Mouse (Mus musculus) adrenal gland, adult (tissue): ENCODE measurements around the gene Med19.
"Not testable (repeated sequence)": the region's sequence is repeated elsewhere in the genome, so short reads cannot be mapped to it uniquely, and the experiment has no call there.

Experiments
- DNase-seq, 2 experiments: peaks; one replicate each; pipeline ENCODE4 v3.0.0; 2022 to 2023; ENCODE audit warnings: low spot score in 1 of 2; ENCODE audit not compliant: inconsistent age in 2 of 2

Med19 gene

GRCm38 (mm10) chr2:84662866-84663265, 15.3 kb upstream of the Med19 start:
- DNase-seq = peak; percentile 55 to 75

DNA sequence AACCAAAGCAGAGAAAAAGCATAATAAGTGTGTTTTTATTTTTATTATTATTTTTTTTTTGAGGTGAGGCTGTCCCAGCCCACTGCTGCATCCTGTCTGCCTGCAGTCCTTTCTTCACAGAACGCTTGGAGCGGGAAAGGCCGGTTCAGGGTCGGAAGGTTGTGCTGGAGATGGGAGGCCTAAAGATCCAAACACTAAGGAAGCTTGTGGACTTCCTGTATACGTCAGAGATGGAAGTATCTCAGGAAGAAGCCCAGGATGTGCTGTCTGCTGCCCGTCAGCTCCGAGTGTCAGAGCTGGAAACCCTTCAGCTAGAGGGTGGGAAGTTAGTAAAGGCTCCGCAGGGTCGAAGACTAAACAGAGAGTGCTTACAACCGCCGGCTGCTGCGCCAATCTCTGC, 12.1 kb upstream of the Med19 start:
- DNase-seq = peak in 1 of 2 experiments; percentile 41

DNA sequence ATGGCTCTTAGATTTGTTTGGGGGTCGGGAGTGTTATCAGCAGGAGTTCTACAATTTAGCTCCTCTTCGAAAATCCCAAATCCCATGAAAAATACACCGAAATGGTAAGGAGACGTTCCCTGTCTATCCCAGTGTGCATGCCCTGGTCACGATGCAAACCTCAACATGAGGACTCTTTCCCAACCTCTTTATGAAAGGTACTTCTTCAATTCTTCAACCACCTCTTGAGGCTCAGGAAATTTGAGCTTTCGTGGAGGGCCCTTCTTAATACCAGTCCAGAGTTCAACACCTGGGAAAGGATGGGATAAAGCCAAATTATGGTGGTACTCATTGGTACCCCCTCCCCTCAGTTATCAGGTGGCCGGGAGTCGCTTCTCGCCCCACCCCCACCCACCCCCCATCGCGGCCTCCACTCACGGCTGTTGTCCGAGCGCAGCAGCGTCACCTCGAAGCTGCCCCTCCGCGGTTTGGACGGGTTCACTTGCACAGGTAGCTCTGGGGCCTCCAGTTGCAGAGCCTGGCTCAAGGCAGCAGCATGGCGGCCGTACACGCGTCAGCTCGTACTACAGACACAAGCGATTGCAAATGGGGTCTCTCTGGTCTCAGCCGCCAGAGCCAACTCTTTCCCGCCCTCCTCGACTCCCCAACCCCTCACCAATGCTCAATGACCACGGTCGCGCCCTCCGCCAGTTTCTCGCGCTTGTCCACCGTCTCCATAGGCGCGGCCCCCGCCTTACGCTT, 8.2 kb upstream of the Med19 start:
- DNase-seq = no peak

- peak; percentile 81 to 94 for DNase-seq
These were observed 7.7 kb upstream of the Med19 start, which contains the start of gene Selenoh for GRCm38 (mm10) chr2:84670569-84670933. Gene Selenoh, minus strand, starts transcription at chr2:84670770.

DNA sequence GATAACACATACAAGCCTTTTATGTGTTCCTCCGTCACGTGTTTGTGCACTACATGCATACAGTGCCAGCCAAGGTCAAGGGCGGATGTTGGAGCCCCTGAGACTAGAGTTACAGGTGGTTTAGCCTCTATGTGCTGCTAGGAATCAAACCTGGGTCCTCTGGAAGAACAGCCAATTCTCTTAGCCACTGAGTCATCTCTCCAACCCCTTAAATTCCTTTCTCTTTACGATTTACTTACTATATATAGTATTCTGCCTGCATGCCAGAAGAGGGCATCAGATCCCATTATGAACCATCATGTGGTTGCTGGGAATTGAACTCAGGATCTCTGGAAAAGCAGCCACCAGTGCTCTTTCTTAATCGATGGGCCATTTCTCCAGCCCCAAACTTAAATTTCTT, 6.7 kb upstream of the Med19 start:
- DNase-seq = not testable (repeated sequence)

DNA sequence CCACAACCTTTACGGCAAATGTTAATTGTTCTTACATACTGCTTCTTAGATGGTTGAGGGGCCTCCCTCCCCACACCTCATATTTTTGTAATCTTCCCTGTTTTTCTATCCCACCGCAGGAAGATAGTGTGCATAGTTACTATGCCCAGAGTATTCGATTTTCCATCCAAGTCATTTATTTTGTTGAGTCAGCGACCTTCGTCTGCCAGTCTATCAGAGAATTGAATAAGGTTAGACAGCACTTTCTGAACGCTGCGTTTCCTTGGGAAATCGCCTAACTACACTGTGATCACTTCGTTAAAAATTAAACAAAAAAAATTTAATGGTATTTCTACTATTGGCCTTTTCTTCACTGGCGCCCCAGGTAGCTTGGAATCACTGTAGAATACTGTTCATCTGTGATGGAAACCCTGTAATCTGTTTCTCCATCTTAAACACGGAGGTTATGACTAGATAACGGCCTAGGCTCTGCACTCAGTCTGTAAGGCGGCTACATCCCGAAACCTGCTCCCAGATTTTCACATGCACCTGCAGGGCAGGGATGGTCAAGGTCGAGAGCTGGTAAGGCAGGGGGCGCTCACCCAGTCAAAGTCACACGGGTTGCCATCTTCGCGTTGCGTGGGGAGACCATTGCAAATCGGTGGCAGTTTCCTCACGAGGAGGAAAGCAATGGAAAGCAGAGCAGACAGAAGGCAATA, 783 bp upstream of the Med19 start:
- DNase-seq = no peak

- DNase-seq = peak in 1 of 2 experiments; percentile 54
These were observed 814 bp downstream of the Med19 start, which contains the start of gene Tmx2 for GRCm38 (mm10) chr2:84679016-84679415. Gene Tmx2, minus strand, starts transcription at chr2:84679140.

DNA sequence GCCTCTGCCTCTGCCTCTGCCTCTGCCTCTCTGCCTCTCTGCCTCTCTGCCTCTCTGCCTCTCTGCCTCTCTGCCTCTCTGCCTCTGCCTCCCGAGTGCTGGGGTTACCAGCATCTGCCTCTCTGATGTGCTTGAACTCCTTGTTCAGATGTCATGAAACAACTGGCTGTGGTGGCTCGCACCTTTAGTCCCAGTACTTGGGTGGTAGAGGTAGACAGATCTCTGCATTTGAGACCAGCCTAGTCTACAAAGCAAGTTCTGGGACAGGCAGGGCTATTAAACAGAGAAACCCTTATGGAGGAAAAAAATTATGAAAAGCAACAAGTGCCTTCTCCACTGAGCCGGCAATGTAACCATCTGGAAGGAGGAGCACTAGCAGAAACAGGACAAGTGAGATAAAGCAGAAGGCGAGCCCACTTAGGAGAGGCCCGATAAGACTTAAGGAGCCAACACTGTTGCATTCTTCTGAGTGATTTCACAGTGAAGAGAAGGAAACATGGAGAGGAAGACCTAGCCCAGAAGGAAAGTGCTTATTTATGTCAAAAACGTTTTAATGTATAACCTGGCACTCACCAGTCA, 4.5 kb downstream of the Med19 start:
- DNase-seq = no peak

- no peak for DNase-seq
These were observed 10.1 kb downstream of the Med19 start for GRCm38 (mm10) chr2:84688080-84688844.

DNA sequence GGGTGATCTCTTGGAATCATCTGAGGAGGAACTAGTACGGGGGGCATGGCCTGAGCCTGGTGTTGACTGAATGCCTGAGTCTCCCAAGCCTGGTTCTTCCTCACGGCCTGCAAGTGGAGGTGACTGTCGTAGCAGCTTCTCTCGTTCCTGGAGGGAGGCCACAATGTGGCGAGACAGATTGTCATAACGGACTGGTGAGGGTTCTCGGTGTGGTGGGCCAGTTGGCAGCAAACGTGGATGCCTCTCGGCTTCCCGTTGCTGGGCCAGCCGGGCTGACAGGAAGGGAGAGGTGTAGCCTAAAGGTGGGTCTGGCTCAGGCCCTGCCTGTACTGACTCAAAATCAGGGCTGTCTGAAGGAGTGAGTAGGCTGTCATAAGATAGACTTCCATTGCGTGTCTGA, 11.8 kb downstream of the Med19 start:
- DNase-seq = no peak

- DNase-seq = no peak
These were observed 16.9 kb downstream of the Med19 start for GRCm38 (mm10) chr2:84695007-84695695.

DNA sequence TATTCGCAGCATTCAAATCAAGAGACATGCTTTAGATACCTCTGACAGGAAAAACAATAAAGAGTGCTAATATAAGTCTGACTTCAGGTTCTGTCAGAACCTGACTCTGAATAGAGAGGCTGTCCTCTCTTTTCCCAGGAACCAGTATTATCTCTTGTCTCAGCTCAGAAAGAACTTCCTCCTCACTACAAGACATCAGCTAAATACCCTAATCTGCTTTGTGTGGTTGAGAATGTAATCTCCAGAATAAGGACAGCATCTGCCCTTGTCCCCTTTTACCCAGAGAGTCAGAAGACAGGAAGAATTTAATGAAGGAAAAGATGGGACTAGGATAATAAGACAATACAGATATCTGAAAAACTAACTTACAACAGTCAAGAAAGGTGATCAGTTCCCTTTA, 25.3 kb downstream of the Med19 start:
- no peak for DNase-seq

- DNase-seq = no peak
These were observed 26.1 kb downstream of the Med19 start for GRCm38 (mm10) chr2:84704329-84704728.

- no peak for DNase-seq
These were observed 27.1 kb downstream of the Med19 start for GRCm38 (mm10) chr2:84705295-84705694.

DNA sequence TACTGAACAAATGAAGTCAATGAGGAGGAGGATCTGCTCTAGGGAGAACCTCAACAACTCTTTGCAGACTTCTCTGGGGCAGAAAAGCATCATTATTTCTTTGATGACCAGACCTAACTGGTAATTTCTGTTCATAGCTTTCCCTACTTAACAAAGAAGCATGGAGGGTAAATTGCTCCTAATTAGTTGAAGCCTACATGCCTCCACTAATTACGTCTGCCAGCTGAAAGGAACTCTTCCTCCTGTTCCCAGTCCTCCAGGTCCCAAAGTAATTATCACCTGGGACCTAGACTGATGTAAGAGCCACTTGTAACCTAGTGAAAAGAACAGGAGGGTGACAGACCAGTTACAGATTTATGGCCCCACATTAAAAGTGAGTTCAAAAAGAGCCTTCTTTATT, 29.3 kb downstream of the Med19 start:
- DNase-seq = no peak

GRCm38 (mm10) chr2:84711898-84712297, 33.7 kb downstream of the Med19 start:
- no peak for DNase-seq

DNA sequence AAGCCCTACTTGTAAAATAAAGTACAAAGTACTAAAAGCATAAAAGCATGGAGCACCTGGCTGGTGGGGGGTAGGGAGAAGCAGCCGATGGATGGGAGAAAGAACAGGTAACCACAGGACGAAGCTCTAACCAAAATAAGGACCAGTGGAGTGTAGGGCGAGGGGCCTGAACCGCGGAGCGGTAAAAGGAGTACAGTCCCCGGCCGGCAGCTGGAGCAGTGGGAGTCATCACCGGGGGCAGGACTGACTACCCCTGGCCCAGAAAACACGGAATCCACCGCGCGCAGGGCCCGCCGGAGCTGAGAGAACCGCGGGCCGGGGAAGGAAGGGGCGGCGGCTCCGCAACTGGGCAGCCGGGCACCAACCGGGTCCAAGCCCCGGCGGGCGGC, 36.2 kb downstream of the Med19 start:
- DNase-seq = no peak

DNA sequence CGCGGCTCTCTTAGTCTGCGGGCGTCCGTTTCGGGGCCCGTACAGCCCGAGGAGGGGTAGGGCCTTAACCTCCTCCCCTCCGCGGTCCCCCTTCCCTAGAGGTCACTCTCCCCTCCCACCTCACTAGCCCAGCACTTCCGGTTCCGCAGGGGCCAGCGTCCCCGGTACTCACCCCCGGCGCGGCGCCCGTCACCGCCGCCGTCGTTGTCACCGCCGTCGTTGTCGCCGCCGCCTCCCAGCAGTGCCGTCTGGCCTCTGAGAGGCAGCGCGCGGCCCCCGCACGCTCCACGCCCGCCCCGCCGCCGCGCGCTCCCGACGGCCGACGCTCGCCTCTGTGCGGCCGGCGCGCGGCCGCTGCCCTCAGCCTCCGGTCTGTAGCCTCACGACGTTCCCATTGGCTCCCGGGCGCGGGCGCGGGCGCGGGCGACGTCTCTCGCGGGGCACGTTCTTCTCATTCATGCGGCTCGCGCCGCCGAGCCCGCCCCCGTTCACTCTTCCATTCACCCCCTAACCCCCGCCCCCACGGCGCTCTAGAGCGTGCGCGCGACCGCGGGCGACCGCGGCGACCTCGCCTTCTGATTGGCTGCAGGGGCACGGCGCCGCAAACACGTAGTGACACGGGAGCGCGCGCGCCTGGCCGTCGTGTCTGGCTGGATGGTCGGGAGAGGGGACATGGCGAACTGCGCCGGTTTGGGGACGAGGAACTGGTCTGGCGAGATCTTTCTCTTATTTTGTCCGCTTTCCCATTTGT, 36.8 kb downstream of the Med19 start, which contains the start of gene Zdhhc5:
Gene Zdhhc5 (minus strand): TSS at position 370 of the 751 bp plus-strand sequence.
- peak; percentile 99 to 100 for DNase-seq

DNA sequence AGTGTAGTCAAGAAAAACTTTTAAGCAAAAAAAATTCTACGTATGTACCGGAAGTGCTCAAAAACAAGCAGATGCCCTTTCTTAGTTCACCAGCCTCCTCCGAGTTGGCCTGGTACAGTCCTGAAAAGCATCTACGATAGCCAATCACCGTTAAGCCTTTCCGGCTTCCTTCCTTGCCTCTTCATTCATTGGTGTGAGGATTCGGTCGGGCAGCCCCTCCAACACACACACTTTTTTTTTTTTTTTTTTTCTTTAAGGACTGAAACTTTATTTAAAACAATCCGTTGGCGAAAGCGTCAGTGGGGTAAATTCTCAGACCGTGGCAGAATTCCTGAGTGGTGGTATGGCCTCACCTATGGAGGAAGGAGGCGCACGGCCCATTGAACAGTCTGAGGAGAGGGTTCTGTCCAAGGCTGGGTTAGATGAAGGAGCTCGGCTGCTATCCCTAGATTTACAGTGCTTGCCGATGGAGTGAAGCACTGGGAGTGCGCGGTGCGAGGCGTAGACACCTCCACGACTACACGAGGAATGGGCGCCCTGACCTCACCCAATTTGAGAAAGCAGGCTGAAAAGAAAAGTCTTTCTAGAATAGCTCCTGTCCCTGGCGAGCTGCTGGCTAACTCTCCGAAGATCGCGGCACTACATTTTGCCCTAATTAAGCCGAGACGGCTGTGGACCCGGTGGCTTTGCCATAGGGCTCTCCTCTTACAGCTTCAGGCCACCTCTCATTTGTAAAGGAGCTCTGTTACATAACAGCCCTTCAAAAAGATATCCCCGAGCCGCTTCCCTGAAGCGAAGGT, 37.6 kb downstream of the Med19 start:
- peak; percentile 81 to 94 for DNase-seq
